16 mouse cellular contexts compared by ENCODE assay signal in the genomic region with DNA sequence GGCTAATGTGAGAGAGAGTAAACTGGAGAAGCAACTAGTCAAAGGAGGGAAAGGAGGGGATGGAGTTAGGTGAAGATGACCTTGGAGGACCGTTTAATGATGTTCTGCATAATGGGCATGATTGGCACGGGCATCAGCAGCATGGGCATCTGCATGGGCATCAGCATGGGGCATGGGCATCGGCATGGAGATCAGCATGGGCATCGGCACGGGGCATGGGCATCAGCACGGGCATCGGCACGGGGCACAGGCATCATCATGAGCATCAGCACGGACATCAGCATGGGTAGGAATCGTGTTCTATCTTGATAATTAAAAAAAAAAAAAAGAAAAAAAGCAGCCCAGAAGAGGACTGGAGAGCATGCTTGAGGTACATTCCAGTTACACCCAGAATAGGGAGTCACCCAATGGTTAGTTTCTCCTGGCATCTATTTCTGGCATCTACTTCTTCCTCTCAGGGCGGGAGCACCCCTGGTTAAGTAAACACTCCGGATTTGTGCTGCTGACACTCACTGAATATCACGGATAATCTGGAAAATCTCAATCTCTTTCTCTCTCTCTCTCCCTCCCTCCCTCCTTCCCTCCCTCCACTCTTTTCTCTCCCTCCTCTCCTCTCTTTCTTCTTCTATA. TPM values are rescaled to one million over a fixed set of nuclear protein-coding genes. Genes with fewer than 3 reads are reported as not detected.
"Had no signal": no experiment of that assay in that cellular context is flagged by ENCODE, and none has a peak within 500 bp of the region (broad histone marks: within the 10 kb centered on the region; RNA-seq: fewer than 3 reads in every experiment).

No protein-coding gene starts in this region.

- H3K4me2 ChIP-seq: liver, embryonic 13.5 days; lung, embryonic 15.5 days; midbrain, embryonic 12.5 days; midbrain, embryonic 15.5 days; neural tube, embryonic 12.5 days had no signal

- H3K27ac ChIP-seq: liver, embryonic 13.5 days; lung, embryonic 15.5 days; midbrain, embryonic 12.5 days; midbrain, embryonic 15.5 days; neural tube, embryonic 12.5 days; neural tube, embryonic 15.5 days had no signal

- H3K36me3 ChIP-seq: liver, embryonic 13.5 days; lung, embryonic 15.5 days; midbrain, embryonic 12.5 days; midbrain, embryonic 15.5 days; neural tube, embryonic 12.5 days; neural tube, embryonic 15.5 days had no signal

- H3K9me3 ChIP-seq: liver, embryonic 13.5 days; lung, embryonic 15.5 days; midbrain, embryonic 12.5 days; midbrain, embryonic 15.5 days; neural tube, embryonic 12.5 days; neural tube, embryonic 15.5 days had no signal

- H3K4me3 ChIP-seq: liver, embryonic 13.5 days; lung, embryonic 15.5 days; midbrain, embryonic 12.5 days; neural tube, embryonic 12.5 days; neural tube, embryonic 15.5 days had no signal

- ATAC-seq: intestine, embryonic 16.5 days; midbrain, embryonic 15.5 days had no signal

- H3K27me3 ChIP-seq: liver, embryonic 13.5 days; lung, embryonic 15.5 days; midbrain, embryonic 12.5 days; midbrain, embryonic 15.5 days; neural tube, embryonic 12.5 days; neural tube, embryonic 15.5 days had no signal

- DNase-seq: kidney, adult 18-20 months; kidney, adult 9 months; kidney, postnatal 14 days; kidney, postnatal 4 days; liver, embryonic 13.5 days; right cerebral cortex, adult 18-20 months; right cerebral cortex, postnatal 14 days; right cerebral cortex, postnatal 4 days; thymus, postnatal 25 days had no signal

- H3K9ac ChIP-seq: liver, embryonic 13.5 days; lung, embryonic 15.5 days; midbrain, embryonic 12.5 days; midbrain, embryonic 15.5 days; neural tube, embryonic 12.5 days; neural tube, embryonic 15.5 days had no signal

RNA-seq across cellular contexts. Expression of a gene that starts 50.0 kb away (rescaled TPM):
- polyA plus RNA-seq: liver, adult 2 months had no signal
